Mouse (Mus musculus): ENCODE measurements around the gene Smndc1. TPM values are rescaled to one million over a fixed set of nuclear protein-coding genes. Genes with fewer than 3 reads are reported as not detected.

The Smndc1 gene
- polyA plus RNA-seq, 1 experiment from 2014 or later, result 33.0 TPM

- Histone ChIP-seq H3K4me2 (peak overlapping the region; percentile 49), H3K4me1 (replicated peaks) (peaks cover 36% of the 10 kb centered on the region), H3K27ac (ENCODE audit: poor library complexity, severe bottlenecking) (no peak overlapping the region), H3K9me3 (replicated peaks) (no peaks in the 10 kb centered on the region), H3K27me3 (replicated peaks) (no peaks in the 10 kb centered on the region), H3K36me3 (no peaks in the 10 kb centered on the region), H3K4me3 (no peak overlapping the region), H3K9ac (0 out of 2 replicates have a peak overlapping the region, but pooled peaks have one; percentile 16)
- WGBS, result 52% methylated on average over 17 of the region's 17 CpGs
- ATAC-seq (ENCODE audit: insufficient number of reproducible peaks, low FRiP score), result no peak
Observed at GRCm38 (mm10) chr19:53423816-53424465, 33.6 kb upstream of the Smndc1 start.

- Histone ChIP-seq H3K4me2 (peak overlapping the region; percentile 49), H3K4me3 (no peak overlapping the region), H3K4me1 (replicated peaks) (peaks cover 34% of the 10 kb centered on the region), H3K9ac (0 out of 2 replicates have a peak overlapping the region, but pooled peaks have one; percentile 16), H3K36me3 (no peaks in the 10 kb centered on the region), H3K9me3 (replicated peaks) (no peaks in the 10 kb centered on the region), H3K27me3 (replicated peaks) (no peaks in the 10 kb centered on the region), H3K27ac (ENCODE audit: poor library complexity, severe bottlenecking) (no peak overlapping the region)
- WGBS, result 20% methylated on average over 18 of the region's 19 CpGs
- ATAC-seq (ENCODE audit: insufficient number of reproducible peaks, low FRiP score), result no peak
Observed at GRCm38 (mm10) chr19:53423341-53423753, 33.0 kb upstream of the Smndc1 start.

GRCm38 (mm10) chr19:53422358-53423308 lies 32.3 kb upstream of the Smndc1 start:
- no peaks in the 10 kb centered on the region for H3K36me3 ChIP-seq
- 63% methylated on average over 18 of the region's 18 CpGs for WGBS
- no peaks in the 10 kb centered on the region for H3K27me3 ChIP-seq (replicated peaks)
- H3K4me2 ChIP-seq, result no peak overlapping the region
- ATAC-seq (ENCODE audit: insufficient number of reproducible peaks, low FRiP score), result no peak
- no peaks in the 10 kb centered on the region for H3K9me3 ChIP-seq (replicated peaks)
- no peak overlapping the region for H3K9ac ChIP-seq
- no peak overlapping the region for H3K27ac ChIP-seq (ENCODE audit: poor library complexity, severe bottlenecking)
- peaks cover 27% of the 10 kb centered on the region for H3K4me1 ChIP-seq (replicated peaks)
- H3K4me3 ChIP-seq, result no peak overlapping the region

DNA sequence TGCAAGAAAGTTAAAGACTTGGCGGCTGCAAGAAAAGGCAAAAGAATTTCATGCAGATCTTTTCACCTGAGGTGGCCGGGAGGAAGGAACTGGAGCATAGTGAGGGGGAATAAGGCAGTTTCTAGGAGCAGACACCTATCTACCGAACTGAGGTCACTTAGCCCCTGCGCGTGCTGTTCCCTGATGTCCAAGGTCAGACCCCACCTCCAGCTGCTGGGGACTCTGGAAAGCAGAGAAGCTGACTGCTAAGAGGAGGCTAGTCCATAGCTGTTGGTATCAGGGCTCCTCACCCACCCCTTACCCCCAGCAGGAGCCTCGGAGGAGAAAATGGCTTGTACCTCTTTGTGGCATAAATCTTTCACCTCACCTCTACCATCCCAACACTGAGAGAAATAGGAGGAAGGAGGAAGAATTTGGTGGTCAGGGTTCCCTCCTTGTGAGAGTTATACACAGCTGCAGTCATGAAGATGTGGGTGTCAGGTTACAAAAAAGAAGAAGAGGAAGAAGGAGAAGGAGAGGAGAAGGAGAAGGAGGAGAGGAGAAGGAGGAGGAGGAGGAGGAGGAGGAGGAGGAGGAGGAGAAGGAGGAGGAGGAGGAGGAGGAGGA lies 31.3 kb upstream of the Smndc1 start:
- no peaks in the 10 kb centered on the region for H3K9me3 ChIP-seq (replicated peaks)
- H3K36me3 ChIP-seq, result no peaks in the 10 kb centered on the region
- H3K4me1 ChIP-seq (replicated peaks), result peaks cover 19% of the 10 kb centered on the region
- H3K9ac ChIP-seq, result peak overlapping the region; percentile 55
- H3K27ac ChIP-seq (ENCODE audit: poor library complexity, severe bottlenecking), result peak overlapping the region; percentile 91
- peak overlapping the region; percentile 50 for H3K4me3 ChIP-seq
- no peaks in the 10 kb centered on the region for H3K27me3 ChIP-seq (replicated peaks)
- WGBS, result 2% methylated on average over 6 of the region's 6 CpGs
- H3K4me2 ChIP-seq, result peak overlapping the region; percentile 85
- no peak for ATAC-seq (ENCODE audit: insufficient number of reproducible peaks, low FRiP score)

- no peaks in the 10 kb centered on the region for H3K27me3 ChIP-seq (replicated peaks)
- peak overlapping the region; percentile 50 for H3K4me3 ChIP-seq
- H3K9ac ChIP-seq, result peak overlapping the region; percentile 71
- H3K27ac ChIP-seq (ENCODE audit: poor library complexity, severe bottlenecking), result peak overlapping the region; percentile 91
- peak overlapping the region; percentile 85 for H3K4me2 ChIP-seq
- WGBS, result under 1% methylated on average over 19 of the region's 19 CpGs
- H3K9me3 ChIP-seq (replicated peaks), result no peaks in the 10 kb centered on the region
- H3K4me1 ChIP-seq (replicated peaks), result peaks cover 19% of the 10 kb centered on the region
- H3K36me3 ChIP-seq, result no peaks in the 10 kb centered on the region
- peak; percentile 88 for ATAC-seq (ENCODE audit: insufficient number of reproducible peaks, low FRiP score)
Observed at GRCm38 (mm10) chr19:53420924-53421582, 30.7 kb upstream of the Smndc1 start.

DNA sequence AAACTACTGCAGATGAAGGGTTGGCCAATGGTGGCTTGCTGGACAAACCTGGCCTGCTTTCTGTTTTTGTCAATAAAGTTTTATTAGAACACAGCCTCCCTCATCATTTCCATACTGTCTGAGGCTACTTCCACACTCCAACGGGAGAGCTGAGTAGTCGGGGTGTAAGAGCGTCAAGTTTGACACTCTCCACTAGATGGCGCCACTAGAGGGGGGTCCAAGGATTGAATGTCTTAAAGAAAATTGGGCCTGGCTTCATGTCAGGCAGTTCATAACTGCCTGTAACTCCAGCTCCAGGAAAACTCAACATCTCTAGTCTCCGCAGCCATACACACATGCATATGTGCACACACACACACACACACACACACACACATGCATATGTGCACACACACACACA lies 29.5 kb upstream of the Smndc1 start:
- Histone ChIP-seq H3K27me3 (replicated peaks) (no peaks in the 10 kb centered on the region), H3K4me2 (no peak overlapping the region), H3K4me3 (no peak overlapping the region), H3K36me3 (no peaks in the 10 kb centered on the region), H3K4me1 (replicated peaks) (peaks cover 19% of the 10 kb centered on the region), H3K27ac (ENCODE audit: poor library complexity, severe bottlenecking) (no peak overlapping the region), H3K9me3 (replicated peaks) (no peaks in the 10 kb centered on the region), H3K9ac (no peak overlapping the region)
- ATAC-seq (ENCODE audit: insufficient number of reproducible peaks, low FRiP score), result no peak
- WGBS, result 43% methylated on average over 5 of the region's 5 CpGs

DNA sequence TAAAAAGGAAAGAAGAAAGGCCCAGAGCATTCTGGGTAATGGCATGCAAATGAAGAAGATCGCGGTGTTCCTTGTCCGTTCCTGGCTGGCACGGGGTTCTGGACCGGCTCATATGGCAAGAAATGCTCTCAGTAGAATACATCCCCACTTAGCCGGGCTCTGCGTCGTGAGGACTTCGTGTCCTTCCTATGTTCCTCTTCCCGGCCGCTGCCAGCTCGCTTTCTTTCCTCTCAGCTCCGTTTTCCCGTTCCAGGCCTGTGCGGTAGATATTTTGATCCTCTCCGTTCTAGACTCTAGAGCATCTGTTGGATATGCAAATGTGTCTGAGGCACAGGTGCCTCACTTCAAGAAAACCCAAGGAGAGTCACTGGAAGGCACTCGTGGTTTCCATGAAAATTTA lies 24.8 kb upstream of the Smndc1 start:
- Histone ChIP-seq H3K36me3 (no peaks in the 10 kb centered on the region), H3K9ac (no peak overlapping the region), H3K4me2 (no peak overlapping the region), H3K4me3 (no peak overlapping the region), H3K4me1 (replicated peaks) (peaks cover 38% of the 10 kb centered on the region), H3K27ac (ENCODE audit: poor library complexity, severe bottlenecking) (no peak overlapping the region), H3K9me3 (replicated peaks) (no peaks in the 10 kb centered on the region), H3K27me3 (replicated peaks) (no peaks in the 10 kb centered on the region)
- WGBS, result 77% methylated on average over 17 of the region's 17 CpGs
- no peak for ATAC-seq (ENCODE audit: insufficient number of reproducible peaks, low FRiP score)

- Histone ChIP-seq H3K4me2 (no peak overlapping the region), H3K4me1 (replicated peaks) (peaks cover 43% of the 10 kb centered on the region), H3K36me3 (no peaks in the 10 kb centered on the region), H3K27me3 (replicated peaks) (no peaks in the 10 kb centered on the region), H3K4me3 (no peak overlapping the region), H3K9ac (no peak overlapping the region), H3K27ac (ENCODE audit: poor library complexity, severe bottlenecking) (no peak overlapping the region), H3K9me3 (replicated peaks) (no peaks in the 10 kb centered on the region)
- WGBS, result 42% methylated on average over 11 of the region's 11 CpGs
- no peak for ATAC-seq (ENCODE audit: insufficient number of reproducible peaks, low FRiP score)
Observed at GRCm38 (mm10) chr19:53414650-53415049, 24.3 kb upstream of the Smndc1 start.

DNA sequence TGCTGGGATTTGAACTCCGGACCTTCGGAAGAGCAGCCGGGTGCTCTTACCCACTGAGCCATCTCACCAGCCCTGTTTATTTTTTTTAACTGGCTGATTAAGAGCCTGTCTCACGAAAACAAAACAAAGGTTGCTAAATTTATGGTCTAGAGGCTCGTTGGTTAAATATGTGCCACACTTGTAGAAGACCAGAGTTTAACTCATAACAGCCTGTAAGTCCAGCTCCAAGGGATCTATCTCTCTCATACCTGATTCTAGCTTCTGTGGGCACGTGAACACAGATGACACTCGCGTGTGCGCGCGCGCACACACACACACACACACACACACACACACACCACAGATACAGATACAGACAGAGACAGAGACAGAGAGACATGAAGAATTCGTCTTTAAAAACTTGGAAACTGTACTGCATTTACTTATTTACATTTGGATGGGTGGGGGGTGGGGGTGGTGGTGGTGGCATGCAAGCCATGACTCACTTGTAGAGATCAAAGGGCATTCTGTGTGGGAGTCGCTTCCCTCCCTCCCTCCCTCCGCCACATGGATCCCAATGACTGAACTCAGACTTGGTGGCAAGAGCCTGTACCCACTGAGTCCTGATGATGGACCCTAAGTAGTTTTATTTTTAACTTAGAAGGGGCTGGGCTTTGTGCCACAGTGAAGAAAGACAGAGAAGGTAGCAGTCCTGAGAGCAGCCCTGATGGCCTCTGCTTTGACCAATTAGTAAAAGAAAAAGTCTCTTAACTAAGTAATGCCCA lies 23.4 kb upstream of the Smndc1 start:
- Histone ChIP-seq H3K27ac (ENCODE audit: poor library complexity, severe bottlenecking) (no peak overlapping the region), H3K9ac (no peak overlapping the region), H3K4me3 (no peak overlapping the region), H3K9me3 (replicated peaks) (no peaks in the 10 kb centered on the region), H3K27me3 (replicated peaks) (no peaks in the 10 kb centered on the region), H3K4me2 (no peak overlapping the region), H3K4me1 (replicated peaks) (peaks cover 46% of the 10 kb centered on the region), H3K36me3 (no peaks in the 10 kb centered on the region)
- ATAC-seq (ENCODE audit: insufficient number of reproducible peaks, low FRiP score), result no peak
- WGBS, result 76% methylated on average over 15 of the region's 15 CpGs

DNA sequence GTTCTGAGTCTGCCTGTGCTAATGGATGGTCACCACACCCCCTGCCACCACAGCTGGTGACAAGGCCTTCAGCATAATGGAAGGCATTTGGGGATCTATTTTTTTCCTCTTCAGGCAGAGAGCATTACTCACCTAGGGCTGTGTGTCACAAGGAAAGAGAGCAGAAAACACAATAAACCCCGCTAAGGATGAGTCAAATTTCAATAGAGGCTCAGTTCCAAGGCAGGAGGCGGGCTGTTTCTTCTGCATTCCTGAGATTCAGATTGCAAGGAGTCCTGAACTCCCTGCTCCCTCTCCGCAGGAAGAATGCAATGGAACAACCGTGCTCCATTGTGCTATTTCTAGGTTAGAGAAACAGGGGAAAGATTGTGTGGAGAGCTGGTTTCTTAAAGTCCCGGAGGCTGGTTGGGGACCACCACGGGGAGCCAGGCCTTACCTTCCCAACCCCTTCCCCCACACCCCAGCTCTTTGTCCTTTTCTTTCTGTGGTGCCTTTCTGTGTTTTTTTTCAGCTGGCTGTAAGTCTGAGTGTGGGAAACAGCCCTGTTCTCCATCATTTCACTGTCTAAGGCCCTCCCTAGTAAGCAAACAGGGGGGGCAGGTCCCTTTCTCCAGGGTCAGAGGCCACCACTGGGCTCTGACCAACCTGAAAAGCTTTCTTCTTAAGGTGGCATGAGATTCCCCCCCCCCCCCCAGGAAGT lies 21.9 kb upstream of the Smndc1 start:
- H3K4me2 ChIP-seq, result no peak overlapping the region
- H3K9ac ChIP-seq, result no peak overlapping the region
- no peaks in the 10 kb centered on the region for H3K27me3 ChIP-seq (replicated peaks)
- no peak overlapping the region for H3K4me3 ChIP-seq
- ATAC-seq (ENCODE audit: insufficient number of reproducible peaks, low FRiP score), result peak; percentile 16; the same call in 1 of the 2 replicates
- peaks cover 50% of the 10 kb centered on the region for H3K4me1 ChIP-seq (replicated peaks)
- 7% methylated on average over 6 of the region's 6 CpGs for WGBS
- H3K9me3 ChIP-seq (replicated peaks), result no peaks in the 10 kb centered on the region
- peak overlapping the region; percentile 81 for H3K27ac ChIP-seq (ENCODE audit: poor library complexity, severe bottlenecking)
- no peaks in the 10 kb centered on the region for H3K36me3 ChIP-seq
